Mouse (Mus musculus): ENCODE data around the gene Capn1. TPM values are rescaled to one million over a fixed set of nuclear protein-coding genes. Genes with fewer than 3 reads are reported as not detected.

The Capn1 gene
- total RNA-seq, 2 experiments from 2014 or later = 18.6 to 36.8 TPM

- no peak for ATAC-seq (replicated peaks; ENCODE audit: poor library complexity)
These were observed 24.3 kb upstream of the Capn1 start for GRCm38 (mm10) chr19:6040002-6040401.

GRCm38 (mm10) chr19:6038326-6038725 lies 22.6 kb upstream of the Capn1 start:
- ATAC-seq (replicated peaks; ENCODE audit: poor library complexity) = no peak

- ATAC-seq (replicated peaks; ENCODE audit: poor library complexity) = no peak
These were observed 22.0 kb upstream of the Capn1 start for GRCm38 (mm10) chr19:6037695-6038094.

- peak; percentile 52; the same call in 1 of the 2 replicates for ATAC-seq (replicated peaks; ENCODE audit: poor library complexity)
These were observed 20.4 kb upstream of the Capn1 start for GRCm38 (mm10) chr19:6035966-6036585.

- ATAC-seq (replicated peaks; ENCODE audit: poor library complexity) = peak; percentile 44; the same call in 1 of the 2 replicates
These were observed 15.0 kb upstream of the Capn1 start for GRCm38 (mm10) chr19:6030520-6031280.

GRCm38 (mm10) chr19:6029426-6029825 lies 13.7 kb upstream of the Capn1 start:
- ATAC-seq (replicated peaks; ENCODE audit: poor library complexity) = no peak

- ATAC-seq (replicated peaks; ENCODE audit: poor library complexity) = no peak
These were observed 13.3 kb upstream of the Capn1 start for GRCm38 (mm10) chr19:6028991-6029390.

GRCm38 (mm10) chr19:6023930-6024329 lies 8.2 kb upstream of the Capn1 start:
- ATAC-seq (replicated peaks; ENCODE audit: poor library complexity) = no peak

- no peak for ATAC-seq (replicated peaks; ENCODE audit: poor library complexity)
These were observed 7.4 kb upstream of the Capn1 start for GRCm38 (mm10) chr19:6023059-6023458.

GRCm38 (mm10) chr19:6020276-6020675 lies 4.6 kb upstream of the Capn1 start:
- ATAC-seq (replicated peaks; ENCODE audit: poor library complexity) = no peak

GRCm38 (mm10) chr19:6018142-6019089 lies 2.7 kb upstream of the Capn1 start:
- peak; percentile 59 for ATAC-seq (replicated peaks; ENCODE audit: poor library complexity)

- ATAC-seq (replicated peaks; ENCODE audit: poor library complexity) = no peak
These were observed 835 bp upstream of the Capn1 start for GRCm38 (mm10) chr19:6016532-6016931.

GRCm38 (mm10) chr19:6014991-6015510 lies 646 bp downstream of the Capn1 start:
- ATAC-seq (replicated peaks; ENCODE audit: poor library complexity) = peak; percentile 79

- ATAC-seq (replicated peaks; ENCODE audit: poor library complexity) = no peak
These were observed 2.0 kb downstream of the Capn1 start for GRCm38 (mm10) chr19:6013691-6014090.

GRCm38 (mm10) chr19:6009137-6009536 lies 6.6 kb downstream of the Capn1 start:
- no peak for ATAC-seq (replicated peaks; ENCODE audit: poor library complexity)

GRCm38 (mm10) chr19:6007013-6007412 lies 8.7 kb downstream of the Capn1 start:
- no peak for ATAC-seq (replicated peaks; ENCODE audit: poor library complexity)

- no peak for ATAC-seq (replicated peaks; ENCODE audit: poor library complexity)
These were observed 10.2 kb downstream of the Capn1 start for GRCm38 (mm10) chr19:6005541-6005940.

- ATAC-seq (replicated peaks; ENCODE audit: poor library complexity) = no peak
These were observed 15.7 kb downstream of the Capn1 start for GRCm38 (mm10) chr19:5999969-6000368.

- 0 out of 2 replicates have a peak, but pooled peaks have one; percentile 39 for ATAC-seq (replicated peaks; ENCODE audit: poor library complexity)
These were observed 17.5 kb downstream of the Capn1 start for GRCm38 (mm10) chr19:5998180-5998579.

GRCm38 (mm10) chr19:5994711-5995110 lies 21.0 kb downstream of the Capn1 start:
- ATAC-seq (replicated peaks; ENCODE audit: poor library complexity) = no peak

- peak; percentile 59 for ATAC-seq (replicated peaks; ENCODE audit: poor library complexity)
These were observed 23.7 kb downstream of the Capn1 start for GRCm38 (mm10) chr19:5992012-5992411.
